Mouse (Mus musculus): ENCODE measurements at regions not wholly inside any gene's neighbourhood (a gene's known extent, or its start where the extent isn't known, plus 50 kb on each side); places are given as distances from the start of the nearest gene placed in this dataset.

GRCm38 (mm10) chr2:67332211-67332610 lies 81.3 kb upstream of the Gm21830 start:
- peak; percentile 1 for DNase-seq (ENCODE audit: low spot score)
- intact Hi-C loops (cut with DNase I): no loop called here

- intact Hi-C loops (cut with DNase I): no loop called here
- no peak for DNase-seq (ENCODE audit: low spot score)
Observed at GRCm38 (mm10) chr2:67344711-67345110, 68.8 kb upstream of the Gm21830 start.
